In genomic region chr2:25110505-25111183, GRCm38 (mm10) we compare ENCODE assay signal across 10 mouse cellular contexts. TPM values are rescaled to one million over a fixed set of nuclear protein-coding genes. Genes with fewer than 3 reads are reported as not detected.
DNase-seq lines count a peak whose midpoint lies in the region; ATAC-seq and TF ChIP-seq lines count a peak whose summit lies in the region.
"Had no signal": no experiment of that assay in that cellular context is flagged by ENCODE, and none has a peak within 500 bp of the region (broad histone marks: within the 10 kb centered on the region; RNA-seq: fewer than 3 reads in every experiment).

No protein-coding gene starts in this region.

- TF ChIP-seq CTCF in heart, adult 2 months (IDR thresholded peaks at IDR 0.05): no peak
- TF ChIP-seq CTCF in liver, embryonic 14.5 days (IDR thresholded peaks at IDR 0.05; ENCODE audit: low read depth): no peak

- no peak overlapping the region for H3K9ac ChIP-seq in heart, adult 2 months (ENCODE audit: low read depth, low read length)
- no peak overlapping the region for H3K9ac ChIP-seq in liver, embryonic 14.5 days (replicated peaks)
- H3K9ac ChIP-seq: neural tube, embryonic 12.5 days had no signal

- H3K4me3 ChIP-seq in heart, adult 2 months: no peak overlapping the region
- no peak overlapping the region for H3K4me3 ChIP-seq in liver, embryonic 14.5 days (ENCODE audit: insufficient read depth in 1 of 2, low read depth in 2 of 2, low read length in 2 of 2)
- H3K4me3 ChIP-seq: neural tube, embryonic 12.5 days had no signal

- H3K27ac ChIP-seq in heart, adult 2 months: peak overlapping the region; percentile 71
- peak overlapping the region; percentile 49 for H3K27ac ChIP-seq in liver, embryonic 14.5 days
- H3K27ac ChIP-seq: neural tube, embryonic 12.5 days had no signal

- intact Hi-C loops in heart, adult 2 months (cut with DNase I): no loop called here
- intact Hi-C loops in heart, postnatal 10 days (cut with DNase I): no loop called here

- no peaks in the 10 kb centered on the region for H3K79me2 ChIP-seq in heart, adult 2 months (replicated peaks; ENCODE audit: control insufficient read depth, insufficient read depth, low read length)

- TF ChIP-seq POLR2A in heart, adult 2 months (IDR thresholded peaks at IDR 0.05; ENCODE audit: insufficient read depth, low read depth, low read length): no peak

- H3K36me3 ChIP-seq in heart, adult 2 months (ENCODE audit: control insufficient read depth, insufficient read depth, low read length): no peaks in the 10 kb centered on the region
- no peaks in the 10 kb centered on the region for H3K36me3 ChIP-seq in liver, embryonic 14.5 days (replicated peaks; ENCODE audit: control insufficient read depth, insufficient read depth, low read depth)
- H3K36me3 ChIP-seq: neural tube, embryonic 12.5 days had no signal

- no peaks in the 10 kb centered on the region for H3K9me3 ChIP-seq in liver, embryonic 14.5 days (ENCODE audit: control insufficient read depth, low read length)
- H3K9me3 ChIP-seq: neural tube, embryonic 12.5 days had no signal

- no peaks in the 10 kb centered on the region for H3K27me3 ChIP-seq in heart, adult 2 months (ENCODE audit: control insufficient read depth, insufficient read depth, low read length)
- H3K27me3 ChIP-seq in liver, embryonic 14.5 days (ENCODE audit: control insufficient read depth, insufficient read depth, low read length): no peaks in the 10 kb centered on the region
- H3K27me3 ChIP-seq: neural tube, embryonic 12.5 days had no signal

- no peak for ATAC-seq in liver, embryonic 14.5 days (ENCODE audit: insufficient read depth)

- DNase-seq in heart, adult 2 months: peak; percentile 26 to 37
- no peak for DNase-seq in heart, postnatal 10 days
- peak; percentile 74 for DNase-seq in adrenal gland, postnatal 14 days
- DNase-seq in heart, postnatal 4 days: peak; percentile 43
- DNase-seq in liver, embryonic 14.5 days (ENCODE audit: low read depth in 3 of 3, low spot score in 3 of 3): no peak
- DNase-seq in right cerebral cortex, postnatal 4 days: no peak
- no peak for DNase-seq in ovary, postnatal 10 days (ENCODE audit: low spot score)
- DNase-seq in right cerebral cortex, postnatal 25 days: no peak

- no peak for TF ChIP-seq EP300 in heart, adult 2 months (IDR thresholded peaks at IDR 0.05; ENCODE audit: insufficient read depth, low read depth, low read length)
- no peak for TF ChIP-seq EP300 in liver, embryonic 14.5 days (IDR thresholded peaks at IDR 0.05; ENCODE audit: low read depth)

- H3K4me1 ChIP-seq in heart, adult 2 months (ENCODE audit: control insufficient read depth, insufficient read depth, low read length): peaks cover 19% of the 10 kb centered on the region
- peaks cover 19 to 48% of the 10 kb centered on the region in 2 experiments for H3K4me1 ChIP-seq in liver, embryonic 14.5 days (replicated peaks; ENCODE audit: control insufficient read depth in 2 of 2, insufficient read depth in 2 of 2, low read length in 1 of 2)

- H3K4me2 ChIP-seq in liver, embryonic 14.5 days (ENCODE audit: low read depth): no peak overlapping the region
- H3K4me2 ChIP-seq: neural tube, embryonic 12.5 days had no signal

RNA-seq across cellular contexts. Expression of gene Noxa1, which starts 15.7 kb away (rescaled TPM):
- total RNA-seq in heart, adult 2 months (2021): not detected
- not detected in 2 replicates for polyA plus RNA-seq in heart, adult 2 months (2012; rRNA removed)
- not detected for total RNA-seq in heart, postnatal 10 days (2021)
- not detected in 2 replicates for total RNA-seq in adrenal gland, postnatal 14 days (2021)
- not detected for total RNA-seq in heart, postnatal 4 days (2021)
- polyA plus RNA-seq in liver, embryonic 14.5 days (2012; rRNA removed): 0.95 and 1.1 TPM in 2 replicates
- polyA plus RNA-seq in liver, embryonic 14.5 days (2014; fragmentation: Nextera tagmentation; extraction: Ambion mirVana): 1.2 and 1.8 TPM in 2 replicates
- total RNA-seq: hematopoietic stem cell, adult 5-6 weeks had no signal
- polyA plus RNA-seq: neural tube, embryonic 12.5 days had no signal

RNA-seq across cellular contexts. Expression of gene Entpd8, which starts 30.5 kb away (rescaled TPM):
- not detected for total RNA-seq in heart, adult 2 months (2021)
- polyA plus RNA-seq in heart, adult 2 months (2012; rRNA removed): not detected in 2 replicates
- total RNA-seq in heart, postnatal 10 days (2021): not detected
- 1.3 and 7.7 TPM in 2 replicates for total RNA-seq in adrenal gland, postnatal 14 days (2021)
- total RNA-seq in heart, postnatal 4 days (2021): not detected
- 4.9 and 5.3 TPM in 2 replicates for polyA plus RNA-seq in liver, embryonic 14.5 days (2012; rRNA removed)
- polyA plus RNA-seq in liver, embryonic 14.5 days (2014; fragmentation: Nextera tagmentation; extraction: Ambion mirVana): 2.3 and 3.6 TPM in 2 replicates
- total RNA-seq: hematopoietic stem cell, adult 5-6 weeks had no signal
- polyA plus RNA-seq: neural tube, embryonic 12.5 days had no signal

RNA-seq across cellular contexts. Expression of gene Nsmf, which starts 56.5 kb away (rescaled TPM):
- 10 to 100 TPM; 12.4 to 13.3 TPM for total RNA-seq in heart, adult 2 months (2021)
- 46.9 and 49.8 TPM in 2 replicates for polyA plus RNA-seq in heart, adult 2 months (2012; rRNA removed)
- total RNA-seq in heart, postnatal 10 days (2021): 10 to 100 TPM; 37.5 to 39.1 TPM
- 58.5 and 61.2 TPM in 2 replicates for total RNA-seq in adrenal gland, postnatal 14 days (2021)
- total RNA-seq in heart, postnatal 4 days (2021): 10 to 100 TPM; 45.8 to 47.8 TPM
- polyA plus RNA-seq in liver, embryonic 14.5 days (2012; rRNA removed): 10.3 and 11.0 TPM in 2 replicates
- 3.3 and 6.3 TPM in 2 replicates for polyA plus RNA-seq in liver, embryonic 14.5 days (2014; fragmentation: Nextera tagmentation; extraction: Ambion mirVana)

Comparison
In these comparisons a context has a peak if more than half of its experiments do, and no peak if none do; other contexts are left out.
1. DNase-seq: peak in heart, adult 2 months (2 of 2), adrenal gland, postnatal 14 days (single experiment) and heart, postnatal 4 days (single experiment); none in heart, postnatal 10 days (0 of 2), liver, embryonic 14.5 days (0 of 3), right cerebral cortex, postnatal 4 days (single experiment), ovary, postnatal 10 days (single experiment) and right cerebral cortex, postnatal 25 days (single experiment).